7 mouse cellular contexts compared by ENCODE assay signal in the genomic region with DNA sequence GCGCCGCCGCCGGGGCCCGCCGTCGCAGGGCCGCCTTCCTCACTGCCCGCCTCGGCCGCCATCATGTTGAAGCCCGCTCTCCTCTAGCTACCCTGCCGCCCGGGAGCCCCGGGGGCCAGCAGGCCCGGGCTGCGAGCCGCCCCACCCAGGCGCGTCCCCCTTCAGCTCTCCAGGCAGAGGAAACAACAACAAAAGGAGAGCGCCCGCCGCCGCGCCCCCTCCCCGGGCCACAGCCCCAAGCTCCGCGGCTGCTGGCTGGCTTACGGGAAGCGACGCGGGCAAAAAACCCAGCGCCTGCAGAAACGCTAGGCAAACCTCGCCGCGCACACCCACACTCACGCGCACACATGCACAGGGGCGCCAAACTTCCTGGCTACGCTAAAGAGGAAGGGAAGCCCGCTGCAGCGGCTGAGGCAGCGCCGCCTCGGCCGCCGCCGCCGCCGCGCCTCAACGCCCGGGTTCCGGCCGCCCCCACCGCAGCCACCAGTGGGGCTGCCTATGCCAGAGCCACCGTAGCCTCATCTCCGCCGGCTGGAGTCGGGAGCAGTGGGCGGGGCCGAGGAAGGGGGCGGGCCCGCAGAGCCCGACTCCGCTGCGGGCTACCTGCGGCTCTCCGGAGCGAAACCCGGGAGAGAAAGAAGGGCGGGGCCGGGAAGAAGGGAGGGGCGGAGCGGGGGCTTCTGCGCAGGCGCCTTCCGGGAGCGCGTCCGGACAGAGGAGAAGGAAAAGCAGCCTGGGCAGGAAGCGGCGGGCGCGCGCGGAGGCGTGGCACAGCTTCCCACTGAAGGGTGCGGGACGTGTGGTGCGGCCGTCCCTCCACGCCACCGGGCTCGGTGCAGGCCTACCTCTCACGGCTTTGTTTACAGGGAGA. TPM values are rescaled to one million over a fixed set of nuclear protein-coding genes. Genes with fewer than 3 reads are reported as not detected.
A peak's percentile ranks its signal among the peaks of the same experiment; 100 is the strongest.
DNase-seq lines count a peak whose midpoint lies in the region; ATAC-seq and TF ChIP-seq lines count a peak whose summit lies in the region.

TSS of gene Rasa1 (minus strand) at position 288 of the 871 bp plus-strand sequence.

- H3K4me3 ChIP-seq in intestine, postnatal 0 days (ENCODE audit: low read depth, low read length), result peak within 1 kb of the TSS; percentile 98
- H3K4me3 ChIP-seq in midbrain, embryonic 12.5 days, result peak within 1 kb of the TSS; percentile 97
- peak within 1 kb of the TSS; percentile 85 for H3K4me3 ChIP-seq in small intestine, adult 2 months (ENCODE audit: low read depth, low read length)

- H3K9me3 ChIP-seq in intestine, postnatal 0 days (ENCODE audit: control insufficient read depth), result no peaks in the 10 kb centered on the region
- no peaks in the 10 kb centered on the region for H3K9me3 ChIP-seq in midbrain, embryonic 12.5 days

- no peaks in the 10 kb centered on the region for H3K4me1 ChIP-seq in intestine, postnatal 0 days (replicated peaks; ENCODE audit: control insufficient read depth, insufficient read depth, low read length)
- peaks cover 4% of the 10 kb centered on the region for H3K4me1 ChIP-seq in midbrain, embryonic 12.5 days
- H3K4me1 ChIP-seq in small intestine, adult 2 months (ENCODE audit: control insufficient read depth, insufficient read depth, insufficient read length, low read length), result no peaks in the 10 kb centered on the region

- intact Hi-C loops in left cerebral cortex, postnatal 4 days (cut with DNase I), result no loop called here

- TF ChIP-seq POLR2A in small intestine, adult 2 months (IDR thresholded peaks at IDR 0.05; ENCODE audit: low read depth, low read length), result peak; percentile 64

- no peak for TF ChIP-seq CTCF in intestine, postnatal 0 days (IDR thresholded peaks at IDR 0.05; ENCODE audit: low read depth)
- no peak for TF ChIP-seq CTCF in small intestine, adult 2 months (IDR thresholded peaks at IDR 0.05; ENCODE audit: extremely low read depth, insufficient read length, insufficient replicate concordance, low read depth, low read length)

- peak; percentile 93 for DNase-seq in adrenal gland, adult 8-10 months
- DNase-seq in embryo, embryonic 9.5 days (ENCODE audit: extremely low spot score), result peak; percentile 98
- DNase-seq in gastrocnemius, postnatal 4 days (ENCODE audit: low spot score in 2 of 2), result peak; percentile 91 to 93
- DNase-seq in left cerebral cortex, postnatal 4 days, result peak; percentile 97

- peak; percentile 99 for ATAC-seq in intestine, postnatal 0 days
- peak; percentile 99 for ATAC-seq in midbrain, embryonic 12.5 days (ENCODE audit: low FRiP score, low read depth)

- H3K36me3 ChIP-seq in intestine, postnatal 0 days (ENCODE audit: control insufficient read depth, insufficient read depth), result no peaks in the 10 kb centered on the region
- no peaks in the 10 kb centered on the region for H3K36me3 ChIP-seq in midbrain, embryonic 12.5 days
- H3K36me3 ChIP-seq in small intestine, adult 2 months (ENCODE audit: control insufficient read depth, insufficient read depth, low read length), result no peaks in the 10 kb centered on the region

- no peaks in the 10 kb centered on the region for H3K27me3 ChIP-seq in intestine, postnatal 0 days (replicated peaks; ENCODE audit: control insufficient read depth, insufficient read depth, low read length)
- H3K27me3 ChIP-seq in midbrain, embryonic 12.5 days, result no peaks in the 10 kb centered on the region
- H3K27me3 ChIP-seq in small intestine, adult 2 months (ENCODE audit: control insufficient read depth, insufficient read depth, low read length), result no peaks in the 10 kb centered on the region

- H3K27ac ChIP-seq in intestine, postnatal 0 days (ENCODE audit: low read depth, low read length), result peak within 1 kb of the TSS; percentile 99
- peak within 1 kb of the TSS; percentile 100 for H3K27ac ChIP-seq in midbrain, embryonic 12.5 days (replicated peaks)
- peak within 1 kb of the TSS; percentile 83 for H3K27ac ChIP-seq in small intestine, adult 2 months (ENCODE audit: insufficient read depth, low read depth, low read length)

- WGBS in intestine, postnatal 0 days, result under 1% methylated on average over 74 of the region's 97 CpGs
- under 1% methylated on average over 95 of the region's 97 CpGs for WGBS in midbrain, embryonic 12.5 days
- WGBS in small intestine, adult 2 months, result under 1% methylated on average over 94 of the region's 97 CpGs

- H3K9ac ChIP-seq in intestine, postnatal 0 days (ENCODE audit: low read depth, low read length), result peak within 1 kb of the TSS; percentile 96
- peak within 1 kb of the TSS; percentile 95 for H3K9ac ChIP-seq in midbrain, embryonic 12.5 days (replicated peaks)

- peak within 1 kb of the TSS; percentile 73 for H3K4me2 ChIP-seq in intestine, postnatal 0 days (replicated peaks; ENCODE audit: low read depth)
- H3K4me2 ChIP-seq in midbrain, embryonic 12.5 days (replicated peaks), result peak within 1 kb of the TSS; percentile 66

RNA-seq across cellular contexts. Expression of gene Rasa1, which starts in this region (rescaled TPM):
- total RNA-seq in adrenal gland, adult 8-10 months (2022), result 10 to 100 TPM; 37.0 to 51.7 (median 48.2) TPM
- 10 to 100 TPM; 33.7 to 39.7 TPM for total RNA-seq in gastrocnemius, postnatal 4 days (2021)
- polyA plus RNA-seq in intestine, postnatal 0 days (2015; fragmentation: Nextera tagmentation; extraction: Ambion mirVana), result 29.6 TPM in 2 replicates
- 10 to 100 TPM; 94.3 to 99.6 TPM for total RNA-seq in left cerebral cortex, postnatal 4 days (2021)
- 68.9 and 75.2 TPM in 2 replicates for polyA plus RNA-seq in midbrain, embryonic 12.5 days (2016; fragmentation: Nextera tagmentation; extraction: Ambion mirVana)
- 1.5 and 3.2 TPM in 2 replicates for polyA plus RNA-seq in small intestine, adult 2 months (2012; rRNA removed)

Comparison
In these comparisons a context has a peak if more than half of its experiments do, and no peak if none do; other contexts are left out.
1. Peak in every context shown above with its lines: DNase-seq, ATAC-seq, H3K4me3 ChIP-seq and H3K27ac ChIP-seq.